Mouse (Mus musculus) adrenal gland, adult 18-20 months (tissue): Measurements from ENCODE around the gene Gpd2. TPM values are rescaled to one million over a fixed set of nuclear protein-coding genes. Genes with fewer than 3 reads are reported as not detected.

ENCODE experiments used
- DNase-seq, 2 experiments: peaks; one replicate each; pipeline ENCODE4 v3.0.0; 2021 to 2022; ENCODE audit warnings: low spot score in 2 of 2
- total RNA-seq, 2 experiments: library from RNA; stranded (reverse); gene quantifications; 1 replicate in 1 of 2; 2 replicates in 1 of 2; pipeline ENCODE4 v1.2.3; 2021

The Gpd2 gene
- total RNA-seq, 2 experiments from 2014 or later: 114 to 270 TPM

- DNase-seq: peak in 1 of 2 experiments; percentile 4
Observed at GRCm38 (mm10) chr2:57297226-57297625, 59.8 kb downstream of the Gpd2 start.

- DNase-seq: peak; percentile 6 to 21
Observed at GRCm38 (mm10) chr2:57301539-57301938, 64.1 kb downstream of the Gpd2 start.

GRCm38 (mm10) chr2:57304212-57304611 is 66.8 kb downstream of the Gpd2 start:
- DNase-seq: no peak

DNA sequence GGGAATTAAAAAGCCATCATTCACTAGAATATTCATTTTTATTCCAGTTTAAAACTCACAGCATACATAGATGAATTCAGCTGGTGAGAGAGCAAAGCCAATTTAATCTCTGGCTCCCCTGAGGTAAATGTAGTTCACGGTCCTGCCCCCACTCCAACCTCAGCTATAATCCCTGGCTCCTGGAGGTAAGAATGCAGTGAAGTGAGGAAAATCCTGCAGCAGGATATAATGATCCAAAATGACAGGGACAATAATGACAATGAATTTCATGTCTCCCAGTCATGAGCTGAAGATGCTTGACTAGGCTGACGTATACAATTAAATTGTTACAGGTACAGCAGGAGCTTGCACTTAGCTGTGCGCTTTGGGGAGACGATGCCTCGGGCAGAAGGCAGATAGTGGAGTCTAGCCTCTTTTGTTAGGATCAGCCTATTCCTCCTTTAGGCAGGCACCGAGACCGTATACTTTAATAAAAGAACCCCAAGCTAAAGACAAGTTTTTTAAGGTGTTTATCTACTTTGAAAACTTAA is 74.9 kb downstream of the Gpd2 start:
- DNase-seq: no peak

DNA sequence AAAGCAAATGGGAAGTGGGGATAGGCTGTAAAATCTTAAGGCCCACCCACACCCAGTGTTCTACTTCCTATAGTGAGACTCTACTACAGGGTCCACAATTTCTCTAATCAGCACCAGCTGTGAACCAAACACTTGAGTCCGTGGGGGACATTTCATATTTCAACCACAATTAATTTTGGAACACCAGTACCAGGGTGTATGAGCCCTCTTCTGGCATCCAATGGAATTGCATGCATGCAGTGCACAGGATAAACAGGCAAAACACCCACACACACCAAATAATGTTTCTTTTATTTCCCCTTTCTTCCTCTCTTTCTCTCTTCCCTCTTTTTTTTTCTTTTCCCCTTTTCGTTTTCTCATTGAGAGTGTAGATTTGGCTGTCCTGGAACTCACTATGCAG is 78.6 kb downstream of the Gpd2 start:
- peak; percentile 24 to 35 for DNase-seq

- no peak for DNase-seq
Observed at GRCm38 (mm10) chr2:57318336-57318735, 80.9 kb downstream of the Gpd2 start.

DNA sequence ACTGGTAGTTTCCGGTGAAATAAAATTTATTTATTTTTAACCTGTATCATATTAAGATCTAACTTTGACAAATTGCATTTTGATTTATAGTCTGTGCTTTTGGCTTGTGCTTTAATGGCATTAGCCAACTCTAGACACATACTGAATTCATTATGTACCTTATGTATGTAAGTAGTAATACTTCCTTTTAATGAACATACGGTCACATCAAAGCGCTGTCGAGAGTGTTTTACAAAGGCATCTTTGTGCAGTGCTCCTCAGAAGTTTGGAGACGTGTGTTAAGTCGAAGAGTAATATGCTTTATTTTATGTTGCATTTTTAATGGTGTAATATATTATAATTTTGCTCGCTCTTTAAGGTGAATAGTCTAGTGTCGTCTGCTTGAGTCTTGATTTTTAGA is 88.7 kb downstream of the Gpd2 start:
- DNase-seq: no peak

GRCm38 (mm10) chr2:57329327-57329726 is 91.9 kb downstream of the Gpd2 start:
- DNase-seq: no peak

DNA sequence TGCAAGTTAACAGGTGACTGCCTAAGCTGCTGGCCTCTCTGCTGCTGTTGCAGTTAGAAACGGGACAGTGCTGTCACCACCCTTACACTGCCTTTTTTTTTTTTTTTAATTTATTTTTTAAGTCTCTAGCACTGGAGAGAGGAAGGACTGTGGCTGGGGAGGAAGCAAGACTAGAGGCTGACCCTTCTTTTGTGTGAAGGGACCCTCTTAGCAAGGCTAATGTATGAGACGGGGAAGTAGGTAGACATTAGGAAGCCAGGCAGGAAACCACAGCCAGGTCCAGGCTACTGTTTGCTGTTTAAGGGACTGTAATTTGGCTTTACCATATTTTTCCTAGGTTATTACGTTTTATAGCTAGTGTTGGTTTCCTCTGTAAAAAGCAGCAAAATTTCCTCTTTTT is 93.4 kb downstream of the Gpd2 start:
- DNase-seq: no peak

DNA sequence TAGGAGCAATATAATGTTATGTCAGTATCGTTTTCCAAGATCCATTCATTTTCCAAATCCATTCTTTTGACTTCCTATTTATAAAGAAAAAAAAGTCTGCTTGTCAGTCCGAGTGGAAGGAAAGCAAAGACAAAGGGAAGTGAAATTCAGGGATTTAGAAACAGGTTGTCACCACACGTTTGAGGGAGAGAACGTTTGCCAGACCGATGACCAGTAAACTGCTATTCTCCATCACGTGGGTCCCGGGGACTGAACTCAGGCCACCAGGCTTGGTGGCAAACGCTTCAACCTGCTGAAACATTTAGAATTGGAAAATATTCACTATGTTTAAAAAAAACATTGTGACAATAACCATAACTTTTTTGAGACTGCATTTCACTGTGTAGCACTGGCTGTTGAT is 93.8 kb downstream of the Gpd2 start:
- no peak for DNase-seq

DNA sequence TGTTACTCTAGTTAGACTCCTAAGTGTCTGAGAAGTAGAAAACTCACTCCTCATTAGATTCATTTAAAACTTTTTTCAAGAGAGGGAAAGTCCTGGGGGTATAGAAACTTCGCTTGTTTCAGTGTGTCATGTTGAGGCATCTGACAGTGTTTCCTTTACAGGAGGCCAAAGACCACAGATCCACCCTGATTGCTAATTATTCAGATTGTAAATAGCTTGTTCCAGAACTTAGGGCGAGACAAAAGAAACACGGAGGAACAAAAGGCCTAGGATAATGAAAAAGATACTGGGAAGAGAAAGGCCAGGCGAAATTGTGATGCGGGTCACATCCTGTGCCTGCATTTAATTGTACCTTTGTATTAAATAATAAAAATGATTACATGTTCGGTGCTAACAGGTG is 96.0 kb downstream of the Gpd2 start:
- no peak for DNase-seq

DNA sequence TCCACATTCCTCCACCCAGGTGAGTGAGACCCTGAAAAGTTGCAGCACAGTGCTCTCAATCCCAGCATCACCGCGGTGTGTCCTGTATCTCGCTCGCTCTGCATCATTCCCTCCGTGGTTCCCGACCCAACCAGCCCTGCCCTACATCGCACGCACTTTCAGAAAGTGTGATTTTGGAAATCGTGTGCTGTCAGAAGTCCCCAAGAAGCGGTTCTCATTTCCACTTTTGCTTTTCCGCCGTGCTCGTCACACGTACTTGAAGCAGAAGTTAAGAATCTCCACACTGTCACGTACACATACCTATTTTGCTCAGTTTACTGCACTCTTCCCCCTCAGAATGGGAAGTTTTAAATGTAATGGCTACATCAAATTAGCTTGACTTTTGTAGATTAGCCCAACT is 98.0 kb downstream of the Gpd2 start:
- DNase-seq: no peak

- DNase-seq: no peak
Observed at GRCm38 (mm10) chr2:57338779-57339178, 101.3 kb downstream of the Gpd2 start.

- no peak for DNase-seq
Observed at GRCm38 (mm10) chr2:57342910-57343309, 105.5 kb downstream of the Gpd2 start.

DNA sequence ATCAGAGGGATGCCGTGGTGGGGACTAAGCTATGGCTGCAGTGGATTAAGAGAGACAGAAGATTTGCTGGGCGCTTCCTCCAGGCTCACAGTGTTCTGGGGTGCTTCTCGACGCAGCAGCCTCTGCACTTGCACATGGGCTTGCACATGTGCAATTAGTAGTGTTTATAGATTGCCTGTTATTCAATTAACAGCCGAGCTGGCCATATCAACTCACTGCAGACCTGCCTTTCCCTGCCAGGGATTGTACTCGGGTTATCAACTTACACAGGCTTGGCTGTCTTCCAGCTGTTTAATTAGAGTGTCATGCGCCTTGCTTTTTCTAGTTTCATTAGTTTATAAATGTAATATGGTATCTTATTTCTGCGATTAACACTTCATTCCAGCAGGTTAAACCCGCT is 113.2 kb downstream of the Gpd2 start:
- DNase-seq: no peak

- DNase-seq: no peak
Observed at GRCm38 (mm10) chr2:57353722-57354432, 116.4 kb downstream of the Gpd2 start.

DNA sequence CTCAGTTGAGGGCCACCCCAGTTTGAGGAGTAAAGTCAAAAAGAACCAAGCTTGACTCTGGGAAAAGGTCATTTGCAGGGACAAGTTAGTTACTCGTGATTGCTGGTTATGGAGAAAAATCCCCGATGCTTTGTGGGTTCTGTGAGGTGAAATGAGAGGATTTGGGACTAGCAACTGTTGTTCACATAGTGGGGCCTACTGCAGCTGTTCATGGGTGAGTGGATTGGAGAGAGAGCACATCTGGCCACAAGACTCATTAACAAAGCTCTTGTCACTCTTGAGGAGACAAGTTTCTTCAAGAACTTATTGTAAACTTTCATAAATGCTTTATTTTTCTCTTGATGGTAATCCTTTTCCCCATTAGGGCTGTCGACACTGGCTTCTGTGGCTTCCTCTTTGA is 117.4 kb downstream of the Gpd2 start:
- DNase-seq: no peak

GRCm38 (mm10) chr2:57356222-57356822 is 118.9 kb downstream of the Gpd2 start:
- no peak for DNase-seq

DNA sequence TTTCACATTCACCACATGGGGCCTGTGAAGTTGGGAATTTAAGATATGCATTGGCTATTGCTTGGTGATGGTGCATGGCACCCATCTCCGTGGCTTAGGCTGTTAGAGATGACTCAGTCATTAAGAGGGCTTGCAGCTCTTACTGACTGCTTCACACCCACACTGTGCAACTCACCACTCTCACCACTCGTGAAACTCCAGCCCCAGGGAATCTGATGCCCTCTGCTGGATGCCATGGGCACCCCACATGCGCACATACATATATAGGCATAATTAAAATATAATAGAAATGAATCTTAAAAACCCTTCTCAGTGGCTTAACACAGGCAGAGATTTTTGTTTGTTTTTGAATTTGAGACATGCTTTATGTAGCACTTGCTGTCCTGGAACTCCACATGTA is 125.1 kb downstream of the Gpd2 start:
- DNase-seq: no peak

DNA sequence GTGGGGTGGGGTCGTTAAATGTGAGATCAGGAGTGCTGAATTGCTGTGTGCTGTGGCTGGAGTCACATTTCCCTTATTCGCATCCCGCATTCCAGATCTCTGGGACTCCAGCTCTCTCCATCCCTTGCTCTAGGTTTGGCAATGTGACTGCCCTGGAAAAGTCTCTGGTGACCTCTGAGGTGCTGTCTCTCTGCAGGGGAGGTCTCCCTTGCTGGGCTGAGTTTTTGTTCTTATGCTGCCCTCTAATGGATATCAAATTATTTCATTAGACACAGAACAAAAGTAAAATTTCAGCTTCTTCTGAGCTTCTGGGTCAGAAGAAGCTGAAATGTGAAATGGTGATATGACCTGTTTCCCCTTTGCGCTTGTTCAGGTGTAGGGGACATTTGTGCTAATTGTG is 137.2 kb downstream of the Gpd2 start:
- no peak for DNase-seq

DNA sequence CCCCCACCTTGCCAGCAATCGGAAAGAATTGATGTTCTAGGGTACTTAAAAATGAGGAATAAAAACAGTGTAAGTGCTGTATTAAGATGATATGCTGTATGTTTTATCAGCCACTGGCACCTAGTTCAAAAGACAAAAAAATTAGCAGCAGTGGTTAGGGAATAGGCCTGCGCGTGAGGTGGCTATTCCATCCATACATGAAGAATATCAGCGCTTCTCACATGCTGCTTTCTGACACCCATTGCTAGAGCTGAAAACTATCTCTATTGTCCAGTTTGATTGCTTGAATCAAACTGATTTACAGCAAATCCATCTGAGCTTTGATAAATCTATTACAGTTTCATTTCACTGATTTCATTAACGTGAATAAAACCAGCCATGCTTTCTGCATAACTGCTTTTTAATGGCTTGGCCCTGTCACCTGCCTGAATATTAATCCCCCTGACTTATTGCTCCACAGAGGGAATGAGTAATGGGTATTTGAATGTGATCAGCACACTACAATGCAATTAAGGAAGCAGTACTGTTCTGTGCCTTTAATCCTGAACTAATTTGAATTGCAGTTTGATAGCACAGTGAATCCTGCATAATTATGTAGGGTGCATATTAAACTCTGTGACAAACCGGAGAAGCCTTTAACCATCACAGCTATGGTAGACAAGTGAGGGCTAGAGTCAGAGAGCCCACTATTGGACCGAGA is 137.9 kb downstream of the Gpd2 start:
- no peak for DNase-seq
